Mouse (Mus musculus) ES-CJ7 (cell line): Measurements from ENCODE around the gene Ehbp1.

Source experiments
- DNase-seq: peaks from one replicate; pipeline ENCODE4 v3.0.0; 2011; ENCODE audit warnings: low read depth, low spot score

Gene Ehbp1

GRCm38 (mm10) chr11:21968922-21969321, 373.2 kb downstream of the Ehbp1 start:
- DNase-seq: no peak
